Mouse (Mus musculus) lung, postnatal 0 days (tissue): ENCODE results near the gene Tagln3.

Experiments
- CTCF ChIP-seq: IDR thresholded peaks from 2 replicates; pipeline ENCODE4 v1.5.1; 2016; ENCODE audit warnings: antibody characterized with exemption, mild to moderate bottlenecking
- EP300 ChIP-seq: IDR thresholded peaks from 2 replicates; pipeline ENCODE4 v1.6.1; 2016; ENCODE audit warnings: antibody characterized with exemption, mild to moderate bottlenecking, control low read depth

DNA sequence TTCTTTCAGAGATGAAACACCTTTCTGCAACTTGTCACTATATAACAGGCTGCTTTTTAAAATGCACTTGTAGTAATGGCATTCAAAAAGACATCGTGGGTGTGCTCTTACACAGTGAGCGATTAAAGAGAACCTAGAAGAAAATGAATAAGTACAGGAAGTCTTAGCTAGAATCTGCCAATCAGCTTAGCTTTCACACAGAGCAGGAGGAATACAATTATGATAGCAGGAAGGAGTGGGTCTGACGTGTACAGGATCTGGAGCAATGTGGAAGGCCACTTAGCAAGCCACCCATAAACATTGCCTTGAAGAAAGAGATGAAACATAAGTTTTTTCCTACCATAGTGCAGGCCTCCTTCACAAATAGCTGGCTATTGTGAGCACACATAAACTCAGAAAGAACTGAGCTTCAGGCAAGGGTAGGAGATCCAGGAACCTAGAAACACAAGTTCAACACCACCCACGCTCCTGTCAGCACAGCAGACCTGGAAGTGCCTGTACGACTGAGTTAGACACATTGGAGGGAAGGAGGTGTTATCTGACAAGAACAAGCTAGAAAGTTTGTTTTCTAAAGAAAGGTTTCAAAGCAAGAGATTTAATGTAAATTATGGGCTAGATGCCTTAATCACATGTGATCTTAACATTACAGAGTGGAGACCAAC is 9.8 kb downstream of the Tagln3 start:
- TF ChIP-seq CTCF (no peak), EP300 (no peak)
